Mouse (Mus musculus): ENCODE data around the gene Pfkfb2. TPM values are rescaled to one million over a fixed set of nuclear protein-coding genes. Genes with fewer than 3 reads are reported as not detected.

Gene Pfkfb2
- polyA plus RNA-seq, 1 experiment from 2014 or later = 6.1 TPM

DNA sequence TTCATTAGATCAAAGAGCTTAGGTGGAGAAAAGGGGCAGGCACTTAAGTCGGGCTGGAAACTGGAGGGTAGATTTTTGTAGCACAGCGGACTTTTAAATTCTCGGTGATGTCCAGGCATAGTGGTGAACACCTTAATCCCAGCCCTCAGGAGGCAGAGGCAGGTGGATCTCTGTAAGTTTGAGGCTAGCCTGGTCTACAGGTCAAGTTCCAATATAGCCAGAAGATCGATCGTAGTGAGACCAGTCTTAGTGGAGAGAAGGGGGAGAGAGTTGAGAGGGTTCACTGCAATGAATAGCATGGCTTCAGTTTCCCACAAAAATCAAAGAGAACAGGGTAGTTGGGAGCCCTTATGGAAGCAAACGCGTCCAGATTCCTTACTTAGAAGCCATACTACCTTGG, 8.9 kb upstream of the Pfkfb2 start:
- no peak for ATAC-seq (ENCODE audit: insufficient number of reproducible peaks, insufficient read depth, low FRiP score, low read depth)
- H3K36me3 ChIP-seq (ENCODE audit: control insufficient read depth, insufficient read depth, low read length) = no peaks in the 10 kb centered on the region
- H3K27me3 ChIP-seq (ENCODE audit: control insufficient read depth, insufficient read depth, low read length) = no peaks in the 10 kb centered on the region
- H3K4me2 ChIP-seq (ENCODE audit: low read length) = no peak overlapping the region
- H3K9ac ChIP-seq (ENCODE audit: low read length) = no peak overlapping the region
- 87% methylated on average over 7 of the region's 7 CpGs for WGBS
- H3K4me1 ChIP-seq (ENCODE audit: control insufficient read depth in 2 of 2, insufficient read depth in 2 of 2, low read length in 2 of 2) = peaks cover 14 to 22% of the 10 kb centered on the region in 2 experiments
- H3K27ac ChIP-seq (replicated peaks in 1 of 2; ENCODE audit: control insufficient read depth in 1 of 2, insufficient read depth in 1 of 2, low read depth in 2 of 2, low read length in 2 of 2) = no peak overlapping the region
- no peak overlapping the region for H3K4me3 ChIP-seq (ENCODE audit: control insufficient read depth in 1 of 2, insufficient read depth in 1 of 2, low read depth in 1 of 2, low read length in 2 of 2)
- no peaks in the 10 kb centered on the region for H3K9me3 ChIP-seq (ENCODE audit: control insufficient read depth, low read length)

DNA sequence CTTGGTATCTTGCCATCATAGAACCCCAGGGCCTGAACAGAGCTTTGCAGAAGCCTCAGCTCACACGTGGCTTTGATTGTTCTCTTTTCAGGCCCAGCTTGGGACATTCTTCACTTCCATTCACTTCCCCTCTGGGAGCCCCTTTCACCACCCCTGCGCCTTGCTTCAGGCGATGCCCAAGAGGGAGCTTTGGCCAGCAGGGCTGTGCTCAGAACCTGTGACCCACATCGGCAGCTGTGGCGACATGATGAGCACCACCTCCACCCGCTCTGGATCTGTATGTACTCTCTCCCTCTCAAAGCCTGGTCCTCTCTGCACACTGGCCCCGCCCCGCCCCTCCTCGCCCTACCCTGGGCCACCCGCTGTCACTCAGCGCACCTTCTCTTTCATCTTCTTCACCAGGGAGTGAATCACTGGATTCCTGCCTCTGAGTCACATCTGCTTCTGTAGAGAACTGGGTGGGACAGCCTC, 8.4 kb upstream of the Pfkfb2 start:
- no peaks in the 10 kb centered on the region for H3K27me3 ChIP-seq (ENCODE audit: control insufficient read depth, insufficient read depth, low read length)
- no peak overlapping the region for H3K4me2 ChIP-seq (ENCODE audit: low read length)
- no peaks in the 10 kb centered on the region for H3K36me3 ChIP-seq (ENCODE audit: control insufficient read depth, insufficient read depth, low read length)
- ATAC-seq (ENCODE audit: insufficient number of reproducible peaks, insufficient read depth, low FRiP score, low read depth) = no peak
- no peak overlapping the region for H3K9ac ChIP-seq (ENCODE audit: low read length)
- peaks cover 14 to 22% of the 10 kb centered on the region in 2 experiments for H3K4me1 ChIP-seq (ENCODE audit: control insufficient read depth in 2 of 2, insufficient read depth in 2 of 2, low read length in 2 of 2)
- H3K27ac ChIP-seq (replicated peaks in 1 of 2; ENCODE audit: control insufficient read depth in 1 of 2, insufficient read depth in 1 of 2, low read depth in 2 of 2, low read length in 2 of 2) = no peak overlapping the region
- no peak overlapping the region for H3K4me3 ChIP-seq (ENCODE audit: control insufficient read depth in 1 of 2, insufficient read depth in 1 of 2, low read depth in 1 of 2, low read length in 2 of 2)
- WGBS = 46% methylated on average over 11 of the region's 11 CpGs
- H3K9me3 ChIP-seq (ENCODE audit: control insufficient read depth, low read length) = no peaks in the 10 kb centered on the region

DNA sequence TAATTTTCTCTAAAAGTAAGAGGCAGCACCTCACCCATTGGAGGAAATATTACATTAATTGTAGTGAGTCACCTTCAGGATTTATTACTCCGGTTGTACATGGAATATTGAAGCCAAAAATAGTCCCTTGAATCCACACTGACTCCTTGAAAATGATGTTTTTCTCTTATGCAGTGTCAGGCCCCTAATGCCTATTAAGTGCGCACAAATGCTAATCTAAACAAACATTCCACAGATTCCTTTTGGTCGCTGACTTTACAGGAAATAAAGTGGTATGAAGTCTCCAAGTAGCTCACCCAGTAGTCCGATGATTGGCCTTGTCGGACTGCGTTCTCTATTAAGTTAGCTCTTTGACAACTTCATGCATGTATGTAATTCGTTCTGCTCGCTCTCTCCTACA, 5.8 kb upstream of the Pfkfb2 start:
- Histone ChIP-seq H3K9ac (ENCODE audit: low read length) (no peak overlapping the region), H3K9me3 (ENCODE audit: control insufficient read depth, low read length) (no peaks in the 10 kb centered on the region), H3K4me3 (ENCODE audit: control insufficient read depth in 1 of 2, insufficient read depth in 1 of 2, low read depth in 1 of 2, low read length in 2 of 2) (no peak overlapping the region), H3K4me1 (ENCODE audit: control insufficient read depth in 2 of 2, insufficient read depth in 2 of 2, low read length in 2 of 2) (peaks cover 8 to 12% of the 10 kb centered on the region in 2 experiments; a peak in 3 of 4 replicates), H3K36me3 (ENCODE audit: control insufficient read depth, insufficient read depth, low read length) (no peaks in the 10 kb centered on the region), H3K27me3 (ENCODE audit: control insufficient read depth, insufficient read depth, low read length) (no peaks in the 10 kb centered on the region), H3K27ac (replicated peaks in 1 of 2; ENCODE audit: control insufficient read depth in 1 of 2, insufficient read depth in 1 of 2, low read depth in 2 of 2, low read length in 2 of 2) (no peak overlapping the region), H3K4me2 (ENCODE audit: low read length) (no peak overlapping the region)
- ATAC-seq (ENCODE audit: insufficient number of reproducible peaks, insufficient read depth, low FRiP score, low read depth) = no peak
- 45% methylated on average over 8 of the region's 8 CpGs for WGBS

- no peaks in the 10 kb centered on the region for H3K27me3 ChIP-seq (ENCODE audit: control insufficient read depth, insufficient read depth, low read length)
- WGBS = 52% methylated on average over 5 of the region's 5 CpGs
- no peak overlapping the region for H3K4me2 ChIP-seq (ENCODE audit: low read length)
- no peak for ATAC-seq (ENCODE audit: insufficient number of reproducible peaks, insufficient read depth, low FRiP score, low read depth)
- H3K4me1 ChIP-seq (ENCODE audit: control insufficient read depth in 2 of 2, insufficient read depth in 2 of 2, low read length in 2 of 2) = peaks cover 8 to 12% of the 10 kb centered on the region in 2 experiments; a peak in 3 of 4 replicates
- H3K4me3 ChIP-seq (ENCODE audit: control insufficient read depth in 1 of 2, insufficient read depth in 1 of 2, low read depth in 1 of 2, low read length in 2 of 2) = no peak overlapping the region
- no peak overlapping the region for H3K9ac ChIP-seq (ENCODE audit: low read length)
- H3K27ac ChIP-seq (replicated peaks in 1 of 2; ENCODE audit: control insufficient read depth in 1 of 2, insufficient read depth in 1 of 2, low read depth in 2 of 2, low read length in 2 of 2) = no peak overlapping the region
- H3K9me3 ChIP-seq (ENCODE audit: control insufficient read depth, low read length) = no peaks in the 10 kb centered on the region
- H3K36me3 ChIP-seq (ENCODE audit: control insufficient read depth, insufficient read depth, low read length) = no peaks in the 10 kb centered on the region
These were observed 5.4 kb upstream of the Pfkfb2 start for GRCm38 (mm10) chr1:130734452-130734851.

- Histone ChIP-seq H3K9ac (ENCODE audit: low read length) (no peak overlapping the region), H3K27ac (replicated peaks in 1 of 2; ENCODE audit: control insufficient read depth in 1 of 2, insufficient read depth in 1 of 2, low read depth in 2 of 2, low read length in 2 of 2) (no peak overlapping the region), H3K4me1 (ENCODE audit: control insufficient read depth in 2 of 2, insufficient read depth in 2 of 2, low read length in 2 of 2) (peaks cover 8 to 12% of the 10 kb centered on the region in 2 experiments; a peak in 3 of 4 replicates), H3K4me2 (ENCODE audit: low read length) (no peak overlapping the region), H3K9me3 (ENCODE audit: control insufficient read depth, low read length) (no peaks in the 10 kb centered on the region), H3K4me3 (ENCODE audit: control insufficient read depth in 1 of 2, insufficient read depth in 1 of 2, low read depth in 1 of 2, low read length in 2 of 2) (no peak overlapping the region), H3K36me3 (ENCODE audit: control insufficient read depth, insufficient read depth, low read length) (no peaks in the 10 kb centered on the region), H3K27me3 (ENCODE audit: control insufficient read depth, insufficient read depth, low read length) (no peaks in the 10 kb centered on the region)
- WGBS = 83% methylated on average over 4 of the region's 4 CpGs
- no peak for ATAC-seq (ENCODE audit: insufficient number of reproducible peaks, insufficient read depth, low FRiP score, low read depth)
These were observed 4.6 kb upstream of the Pfkfb2 start for GRCm38 (mm10) chr1:130733671-130734070.

- H3K36me3 ChIP-seq (ENCODE audit: control insufficient read depth, insufficient read depth, low read length) = no peaks in the 10 kb centered on the region
- H3K4me3 ChIP-seq (ENCODE audit: control insufficient read depth in 1 of 2, insufficient read depth in 1 of 2, low read depth in 1 of 2, low read length in 2 of 2) = no peak overlapping the region
- no peaks in the 10 kb centered on the region for H3K9me3 ChIP-seq (ENCODE audit: control insufficient read depth, low read length)
- no peak for ATAC-seq (ENCODE audit: insufficient number of reproducible peaks, insufficient read depth, low FRiP score, low read depth)
- H3K4me1 ChIP-seq (ENCODE audit: control insufficient read depth in 2 of 2, insufficient read depth in 2 of 2, low read length in 2 of 2) = peaks cover 8 to 12% of the 10 kb centered on the region in 2 experiments; a peak in 3 of 4 replicates
- no peak overlapping the region for H3K9ac ChIP-seq (ENCODE audit: low read length)
- no peak overlapping the region for H3K27ac ChIP-seq (replicated peaks in 1 of 2; ENCODE audit: control insufficient read depth in 1 of 2, insufficient read depth in 1 of 2, low read depth in 2 of 2, low read length in 2 of 2)
- 72% methylated on average over 13 of the region's 13 CpGs for WGBS
- H3K27me3 ChIP-seq (ENCODE audit: control insufficient read depth, insufficient read depth, low read length) = no peaks in the 10 kb centered on the region
- no peak overlapping the region for H3K4me2 ChIP-seq (ENCODE audit: low read length)
These were observed 3.9 kb upstream of the Pfkfb2 start for GRCm38 (mm10) chr1:130732706-130733658.

DNA sequence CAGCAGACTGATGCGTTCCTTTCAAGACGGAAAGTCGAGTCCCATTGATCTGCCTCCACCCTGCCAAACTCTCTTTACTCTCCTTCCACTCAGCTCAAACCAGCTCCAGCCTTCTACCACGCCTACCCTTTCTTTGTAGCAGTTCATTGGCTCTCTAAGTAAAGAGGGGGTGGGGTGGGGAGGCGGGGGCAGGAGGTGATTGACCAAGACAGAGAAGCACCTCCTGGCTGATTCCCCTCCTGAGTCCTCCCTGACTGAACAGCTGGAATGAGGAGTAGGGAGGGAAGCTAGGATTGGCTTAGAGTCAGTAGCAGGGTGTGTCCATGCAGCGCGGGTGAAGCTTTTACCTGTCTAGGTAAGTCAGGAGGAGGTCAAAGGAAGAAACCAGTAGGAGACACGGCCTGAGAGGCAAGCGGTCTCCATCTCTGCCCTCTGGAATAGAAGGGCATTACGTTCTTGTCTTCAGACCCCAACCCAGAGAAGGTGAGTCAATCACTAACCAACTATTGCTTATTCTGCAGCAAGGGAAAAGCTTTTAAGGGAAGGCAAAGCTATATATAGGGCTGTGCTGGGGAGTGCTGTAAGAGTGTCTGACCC, 2.8 kb upstream of the Pfkfb2 start, which contains the start of gene AA986860:
Gene AA986860 (plus strand): TSS at position 236 of the 597 bp plus-strand sequence.
- Histone ChIP-seq H3K27me3 (ENCODE audit: control insufficient read depth, insufficient read depth, low read length) (no peaks in the 10 kb centered on the region), H3K36me3 (ENCODE audit: control insufficient read depth, insufficient read depth, low read length) (no peaks in the 10 kb centered on the region), H3K9ac (ENCODE audit: low read length) (no peak within 1 kb of the TSS; the same call in 1 of the 2 replicates), H3K9me3 (ENCODE audit: control insufficient read depth, low read length) (no peaks in the 10 kb centered on the region), H3K4me3 (ENCODE audit: control insufficient read depth in 1 of 2, insufficient read depth in 1 of 2, low read depth in 1 of 2, low read length in 2 of 2) (peak within 1 kb of the TSS in 1 of 2 experiments; percentile 8; a peak in 1 of 4 replicates), H3K4me1 (ENCODE audit: control insufficient read depth in 2 of 2, insufficient read depth in 2 of 2, low read length in 2 of 2) (peaks cover 8 to 12% of the 10 kb centered on the region in 2 experiments; a peak in 3 of 4 replicates), H3K4me2 (ENCODE audit: low read length) (peak within 1 kb of the TSS; percentile 54), H3K27ac (replicated peaks in 1 of 2; ENCODE audit: control insufficient read depth in 1 of 2, insufficient read depth in 1 of 2, low read depth in 2 of 2, low read length in 2 of 2) (no peak within 1 kb of the TSS)
- WGBS = 8% methylated on average over 10 of the region's 10 CpGs
- peak; percentile 71 for ATAC-seq (ENCODE audit: insufficient number of reproducible peaks, insufficient read depth, low FRiP score, low read depth)

Data from heart, embryonic 14.5 days (tissue).